In genomic region chr19:60788214-60788960, GRCm38 (mm10) we compare ENCODE assay signal across 8 mouse cellular contexts. TPM values are rescaled to one million over a fixed set of nuclear protein-coding genes. Genes with fewer than 3 reads are reported as not detected.
DNase-seq lines count a peak whose midpoint lies in the region; ATAC-seq and TF ChIP-seq lines count a peak whose summit lies in the region.

No protein-coding gene starts in this region.

- H3K4me3 ChIP-seq in kidney, embryonic 16.5 days (ENCODE audit: low read length) = peak overlapping the region; percentile 48
- H3K4me3 ChIP-seq in bone marrow, adult 2 months (replicated peaks; ENCODE audit: control insufficient read depth, low read depth, low read length) = peak overlapping the region; percentile 32
- peak overlapping the region; percentile 20; the same call in 1 of the 2 replicates for H3K4me3 ChIP-seq in hindbrain, embryonic 16.5 days (ENCODE audit: low read length)
- H3K4me3 ChIP-seq in midbrain, postnatal 0 days (ENCODE audit: low read depth, low read length) = peak overlapping the region; percentile 5; the same call in 1 of the 2 replicates

- no peak for DNase-seq in kidney, adult 18-20 months
- no peak for DNase-seq in midbrain, postnatal 0 days (ENCODE audit: low spot score)
- DNase-seq in right cerebral cortex, postnatal 14 days = no peak
- no peak for DNase-seq in layer of hippocampus, adult 8-10 months (ENCODE audit: low spot score in 2 of 2)
- DNase-seq in urinary bladder, postnatal 36 days (ENCODE audit: low spot score in 2 of 2) = no peak

- 31% methylated on average over 6 of the region's 6 CpGs for WGBS in kidney, embryonic 16.5 days
- 27% methylated on average over 6 of the region's 6 CpGs for WGBS in bone marrow, adult 2 months
- 44% methylated on average over 6 of the region's 6 CpGs for WGBS in hindbrain, embryonic 16.5 days
- 39% methylated on average over 6 of the region's 6 CpGs for WGBS in midbrain, postnatal 0 days

- no peaks in the 10 kb centered on the region for H3K36me3 ChIP-seq in kidney, embryonic 16.5 days (ENCODE audit: insufficient read depth, low read length)
- H3K36me3 ChIP-seq in hindbrain, embryonic 16.5 days (ENCODE audit: control insufficient read depth, insufficient read depth, low read length) = no peaks in the 10 kb centered on the region
- no peaks in the 10 kb centered on the region for H3K36me3 ChIP-seq in midbrain, postnatal 0 days (ENCODE audit: insufficient read depth, low read length)

- ATAC-seq in kidney, embryonic 16.5 days (ENCODE audit: low FRiP score, low TSS enrichment) = no peak
- ATAC-seq in hindbrain, embryonic 16.5 days = no peak
- no peak for ATAC-seq in midbrain, postnatal 0 days (ENCODE audit: low FRiP score)

- peaks cover 28% of the 10 kb centered on the region for H3K4me1 ChIP-seq in kidney, embryonic 16.5 days (ENCODE audit: insufficient read depth, low read length)
- H3K4me1 ChIP-seq in bone marrow, adult 2 months (ENCODE audit: control insufficient read depth, insufficient read depth, low read length) = no peaks in the 10 kb centered on the region; the same call in 1 of the 2 replicates
- H3K4me1 ChIP-seq in hindbrain, embryonic 16.5 days (ENCODE audit: control insufficient read depth, insufficient read depth, low read depth, low read length) = peaks cover 19% of the 10 kb centered on the region
- peaks cover 3% of the 10 kb centered on the region; the same call in 1 of the 2 replicates for H3K4me1 ChIP-seq in midbrain, postnatal 0 days (ENCODE audit: insufficient read depth, low read length)

- no peak for TF ChIP-seq CTCF in bone marrow, adult 2 months (IDR thresholded peaks at IDR 0.05; ENCODE audit: control insufficient read depth, insufficient read depth, low read length)
- no peak for TF ChIP-seq CTCF in midbrain, postnatal 0 days (IDR thresholded peaks at IDR 0.05)

- H3K9ac ChIP-seq in kidney, embryonic 16.5 days (replicated peaks; ENCODE audit: low read length) = peak overlapping the region; percentile 60
- H3K9ac ChIP-seq in hindbrain, embryonic 16.5 days (ENCODE audit: low read depth, low read length) = 0 out of 2 replicates have a peak overlapping the region, but pooled peaks have one; percentile 35
- H3K9ac ChIP-seq in midbrain, postnatal 0 days (replicated peaks; ENCODE audit: low read length, poor library complexity, severe bottlenecking) = no peak overlapping the region

- H3K9me3 ChIP-seq in kidney, embryonic 16.5 days (ENCODE audit: low read length) = no peaks in the 10 kb centered on the region
- H3K9me3 ChIP-seq in hindbrain, embryonic 16.5 days (ENCODE audit: control insufficient read depth, low read length) = no peaks in the 10 kb centered on the region
- no peaks in the 10 kb centered on the region for H3K9me3 ChIP-seq in midbrain, postnatal 0 days (ENCODE audit: low read length)

- H3K27ac ChIP-seq in kidney, embryonic 16.5 days (ENCODE audit: low read length) = no peak overlapping the region
- H3K27ac ChIP-seq in bone marrow, adult 2 months (ENCODE audit: control insufficient read depth, insufficient read depth, low read depth, low read length, poor library complexity) = no peak overlapping the region
- no peak overlapping the region for H3K27ac ChIP-seq in hindbrain, embryonic 16.5 days (ENCODE audit: low read depth, low read length)
- no peak overlapping the region for H3K27ac ChIP-seq in midbrain, postnatal 0 days (ENCODE audit: low read depth, low read length)

- no peaks in the 10 kb centered on the region for H3K27me3 ChIP-seq in kidney, embryonic 16.5 days (ENCODE audit: insufficient read depth, low read length)
- H3K27me3 ChIP-seq in hindbrain, embryonic 16.5 days (replicated peaks; ENCODE audit: control insufficient read depth, insufficient read depth, low read length) = no peaks in the 10 kb centered on the region
- H3K27me3 ChIP-seq in midbrain, postnatal 0 days (ENCODE audit: insufficient read depth, low read length) = no peaks in the 10 kb centered on the region

- H3K4me2 ChIP-seq in kidney, embryonic 16.5 days (replicated peaks; ENCODE audit: low read depth, low read length) = peak overlapping the region; percentile 68
- peak overlapping the region; percentile 58 for H3K4me2 ChIP-seq in hindbrain, embryonic 16.5 days (ENCODE audit: low read length)
- H3K4me2 ChIP-seq in midbrain, postnatal 0 days (ENCODE audit: low read depth, low read length, poor library complexity, severe bottlenecking) = peak overlapping the region; percentile 73

- no peak for TF ChIP-seq POLR2A in bone marrow, adult 2 months (IDR thresholded peaks at IDR 0.05; ENCODE audit: borderline replicate concordance, control insufficient read depth, low read depth, low read length)

RNA-seq across cellular contexts. Expression of gene Eif3a, which starts 2.1 kb away (rescaled TPM):
- 144 and 149 TPM in 2 replicates for polyA plus RNA-seq in kidney, embryonic 16.5 days (2015; fragmentation: Nextera tagmentation; extraction: Ambion mirVana)
- polyA plus RNA-seq in bone marrow, adult 2 months (2011; ENCODE audit: insufficient read depth, insufficient read length, low replicate concordance, missing spikeins) = 70.8 and 99.7 TPM in 2 replicates
- polyA plus RNA-seq in hindbrain, embryonic 16.5 days (2015; fragmentation: Nextera tagmentation; extraction: Ambion mirVana) = 102 and 103 TPM in 2 replicates
- total RNA-seq in midbrain, postnatal 0 days (2014; rRNA removed) = 86.5 and 119 TPM in 2 replicates
- 78.3 and 87.0 TPM in 2 replicates for polyA plus RNA-seq in midbrain, postnatal 0 days (2015; fragmentation: Nextera tagmentation; extraction: Ambion mirVana)
- total RNA-seq in layer of hippocampus, adult 8-10 months (2022) = 100 to 1,000 TPM in 3 of 4 experiments, 10 to 100 TPM in 1; 92.4 to 109 (median 104) TPM

RNA-seq across cellular contexts. Expression of gene Fam45a, which starts 23.0 kb away (rescaled TPM):
- 27.7 and 29.9 TPM in 2 replicates for polyA plus RNA-seq in kidney, embryonic 16.5 days (2015; fragmentation: Nextera tagmentation; extraction: Ambion mirVana)
- 9.0 and 14.6 TPM in 2 replicates for polyA plus RNA-seq in bone marrow, adult 2 months (2011; ENCODE audit: insufficient read depth, insufficient read length, low replicate concordance, missing spikeins)
- polyA plus RNA-seq in hindbrain, embryonic 16.5 days (2015; fragmentation: Nextera tagmentation; extraction: Ambion mirVana) = 42.4 and 46.8 TPM in 2 replicates
- total RNA-seq in midbrain, postnatal 0 days (2014; rRNA removed) = 39.8 and 47.5 TPM in 2 replicates
- polyA plus RNA-seq in midbrain, postnatal 0 days (2015; fragmentation: Nextera tagmentation; extraction: Ambion mirVana) = 45.5 and 46.4 TPM in 2 replicates
- total RNA-seq in layer of hippocampus, adult 8-10 months (2022) = 10 to 100 TPM; 43.2 to 54.7 (median 48.6) TPM

RNA-seq across cellular contexts. Expression of gene Nanos1, which starts 32.6 kb away (rescaled TPM):
- 0.97 and 1.0 TPM in 2 replicates for polyA plus RNA-seq in kidney, embryonic 16.5 days (2015; fragmentation: Nextera tagmentation; extraction: Ambion mirVana)
- polyA plus RNA-seq in bone marrow, adult 2 months (2011; ENCODE audit: insufficient read depth, insufficient read length, low replicate concordance, missing spikeins) = 1.4 and 3.3 TPM in 2 replicates
- polyA plus RNA-seq in hindbrain, embryonic 16.5 days (2015; fragmentation: Nextera tagmentation; extraction: Ambion mirVana) = 16.1 and 16.5 TPM in 2 replicates
- total RNA-seq in midbrain, postnatal 0 days (2014; rRNA removed) = 49.3 and 53.1 TPM in 2 replicates
- 19.6 and 20.8 TPM in 2 replicates for polyA plus RNA-seq in midbrain, postnatal 0 days (2015; fragmentation: Nextera tagmentation; extraction: Ambion mirVana)
- 10 to 100 TPM; 13.8 to 17.5 (median 15.8) TPM for total RNA-seq in layer of hippocampus, adult 8-10 months (2022)
